Mouse (Mus musculus) heart, postnatal 36 days (tissue): ENCODE measurements around the gene Zfp628. TPM values are rescaled to one million over a fixed set of nuclear protein-coding genes. Genes with fewer than 3 reads are reported as not detected.

Experiments
- DNase-seq, 2 experiments: peaks; one replicate each; pipeline ENCODE4 v3.0.0; 2021 to 2022
- intact Hi-C: fragments of 180-260 bp; cut with DNase I; formaldehyde crosslinking; loops from one replicate; pipeline ENCODE4 v1.15.1; 2025
- total RNA-seq, 2 experiments: library from RNA; stranded (reverse); gene quantifications; 2 replicates each; pipeline ENCODE4 v1.2.3; 2021

Zfp628 gene
- total RNA-seq, 2 experiments from 2014 or later, result 7.2 to 9.2 TPM

- no peak for DNase-seq
- intact Hi-C loops, result no loop called here
Observed at GRCm38 (mm10) chr7:4933103-4933502, 18.1 kb downstream of the Zfp628 start.

GRCm38 (mm10) chr7:4934160-4934914 is 19.3 kb downstream of the Zfp628 start:
- DNase-seq, result no peak
- intact Hi-C loops, result no loop called here

GRCm38 (mm10) chr7:4936832-4937231 is 21.8 kb downstream of the Zfp628 start:
- intact Hi-C loops, result no loop called here

GRCm38 (mm10) chr7:4937392-4937791 is 22.4 kb downstream of the Zfp628 start:
- intact Hi-C loops, result no loop called here
- DNase-seq, result no peak

More at GRCm38 (mm10) chr7:4936832-4937231, 21.8 kb downstream of the Zfp628 start:
- no peak for DNase-seq

- DNase-seq, result peak; percentile 78 to 88
- intact Hi-C loops, result loop anchor here (2.0 kb wide), 1 partner anchor 382 kb away; no protein-coding TSS in a partner anchor
Observed at GRCm38 (mm10) chr7:4938456-4938855, 23.4 kb downstream of the Zfp628 start.

- intact Hi-C loops, result loop anchor here (1.0 to 10.0 kb wide), 3 partner anchors 29 to 315 kb away; partner anchors contain the start of gene Ube2s
- DNase-seq, result peak; percentile 86 to 90
Observed at GRCm38 (mm10) chr7:4940068-4940479, 25.1 kb downstream of the Zfp628 start.

GRCm38 (mm10) chr7:4942673-4943072 is 27.7 kb downstream of the Zfp628 start:
- DNase-seq, result no peak
- intact Hi-C loops, result loop anchor here (1.0 to 10.0 kb wide), 6 partner anchors 22 to 318 kb away; partner anchors contain the start of genes Fiz1, Gm44973, Sbk2 and Ube2s

- peak; percentile 95 to 98 for DNase-seq
- intact Hi-C loops, result loop anchor here (1.0 to 10.0 kb wide), 6 partner anchors 21 to 319 kb away; partner anchors contain the start of genes Fiz1, Gm44973, Sbk2 and Ube2s
Observed at GRCm38 (mm10) chr7:4943223-4943815, 28.3 kb downstream of the Zfp628 start.

- intact Hi-C loops, result loop anchor here (10.0 kb wide), 1 partner anchor 323 kb away; no protein-coding TSS in a partner anchor
- DNase-seq, result peak; percentile 68 to 70
Observed at GRCm38 (mm10) chr7:4947855-4948254, 32.8 kb downstream of the Zfp628 start.

GRCm38 (mm10) chr7:4948386-4948785 is 33.4 kb downstream of the Zfp628 start:
- DNase-seq, result no peak
- intact Hi-C loops, result loop anchor here (10.0 kb wide), 1 partner anchor 324 kb away; no protein-coding TSS in a partner anchor

GRCm38 (mm10) chr7:4950561-4951342 is 35.7 kb downstream of the Zfp628 start:
- peak in 1 of 2 experiments; percentile 42 for DNase-seq
- intact Hi-C loops, result no loop called here

- intact Hi-C loops, result no loop called here
- DNase-seq, result peak in 1 of 2 experiments; percentile 28
Observed at GRCm38 (mm10) chr7:4953815-4954445, 38.9 kb downstream of the Zfp628 start.

- DNase-seq, result no peak
Observed at GRCm38 (mm10) chr7:4957361-4957760, 42.3 kb downstream of the Zfp628 start.

GRCm38 (mm10) chr7:4963527-4963926 is 48.5 kb downstream of the Zfp628 start:
- intact Hi-C loops, result no loop called here

More at GRCm38 (mm10) chr7:4957361-4957760, 42.3 kb downstream of the Zfp628 start:
- intact Hi-C loops, result no loop called here

GRCm38 (mm10) chr7:4964272-4964671 is 49.3 kb downstream of the Zfp628 start, which contains the start of gene Sbk2:
TSS of gene Sbk2 (minus strand) at chr7:4964406.
- intact Hi-C loops, result loop anchor here (1.0 kb wide), 1 partner anchor 21 kb away; no protein-coding TSS in a partner anchor
- DNase-seq, result peak; percentile 82

More at GRCm38 (mm10) chr7:4963527-4963926, 48.5 kb downstream of the Zfp628 start:
- DNase-seq, result no peak

GRCm38 (mm10) chr7:4964988-4965387 is 50.0 kb downstream of the Zfp628 start:
- intact Hi-C loops, result loop anchor here (1.0 kb wide), 1 partner anchor 22 kb away; no protein-coding TSS in a partner anchor
- DNase-seq, result no peak

GRCm38 (mm10) chr7:4971068-4971467 is 56.1 kb downstream of the Zfp628 start, which contains the start of gene Sbk3:
TSS of gene Sbk3 (minus strand) at chr7:4971168.
- intact Hi-C loops, result no loop called here
- DNase-seq, result no peak
